Mouse (Mus musculus) thymus, adult 2 months (tissue): ENCODE measurements around the gene Gm29797. TPM values are rescaled to one million over a fixed set of nuclear protein-coding genes. Genes with fewer than 3 reads are reported as not detected.

Experiments
- DNase-seq: peaks from one replicate; pipeline ENCODE4 v3.0.0; 2021
- H3K27ac ChIP-seq: fragments of 200-500 bp; 2 replicates; pipeline ENCODE4 v1.5.1; 2012; ENCODE audit warnings: low read length, control low read depth; ENCODE audit not compliant: control insufficient read depth, insufficient read depth
- H3K27me3 ChIP-seq: fragments of 200-500 bp; 2 replicates; pipeline ENCODE4 v1.6.1; 2012; ENCODE audit warnings: mild to moderate bottlenecking, low read length, moderate library complexity, mixed read lengths; ENCODE audit not compliant: control insufficient read depth, insufficient read depth
- H3K36me3 ChIP-seq: fragments of 200-500 bp; 2 replicates; pipeline ENCODE4 v1.6.1; 2012; ENCODE audit warnings: mild to moderate bottlenecking, low read length, moderate library complexity; ENCODE audit not compliant: control insufficient read depth, insufficient read depth
- H3K4me1 ChIP-seq: fragments of 200-500 bp; replicated peaks from 2 replicates; pipeline ENCODE4 v1.6.1; 2012; ENCODE audit warnings: low read length; ENCODE audit not compliant: control insufficient read depth, insufficient read depth
- H3K4me3 ChIP-seq: fragments of 200-500 bp; 2 replicates; pipeline ENCODE4 v1.5.1; 2012; ENCODE audit warnings: mild to moderate bottlenecking, low read length, control low read depth, moderate library complexity; ENCODE audit not compliant: control insufficient read depth, insufficient read depth
- CTCF ChIP-seq: fragments of 200-500 bp; IDR thresholded peaks from 2 replicates; pipeline ENCODE4 v1.5.1; 2012; ENCODE audit warnings: mild to moderate bottlenecking, control low read depth, low read length, moderate library complexity, borderline replicate concordance; ENCODE audit not compliant: control insufficient read depth, poor library complexity, insufficient read depth; ENCODE audit errors: extremely low read depth
- POLR2A ChIP-seq: fragments of 200-500 bp; IDR thresholded peaks from 2 replicates; pipeline ENCODE4 v1.6.1; 2012; ENCODE audit warnings: mild to moderate bottlenecking, low read length, control low read depth, moderate library complexity; ENCODE audit not compliant: control insufficient read depth, poor library complexity, insufficient read depth; ENCODE audit errors: extremely low read depth
- WGBS: fragments of 180-500 bp; shearing (Covaris S2); methylation state at CpG from one replicate; pipeline ENCODE4 v1.1.7; 2018; 5-methylcytosine and 5-hydroxymethylcytosine counted together
- polyA plus RNA-seq: library from polyadenylated mRNA; depleted of rRNA; stranded (reverse); fragments of >200 nt; gene quantifications from 2 replicates; pipeline ENCODE4 v1.2.3, GENCODE M21; 2012; rRNA removed

Gene Gm29797
- polyA plus RNA-seq, 1 experiment: 1.0 TPM

DNA sequence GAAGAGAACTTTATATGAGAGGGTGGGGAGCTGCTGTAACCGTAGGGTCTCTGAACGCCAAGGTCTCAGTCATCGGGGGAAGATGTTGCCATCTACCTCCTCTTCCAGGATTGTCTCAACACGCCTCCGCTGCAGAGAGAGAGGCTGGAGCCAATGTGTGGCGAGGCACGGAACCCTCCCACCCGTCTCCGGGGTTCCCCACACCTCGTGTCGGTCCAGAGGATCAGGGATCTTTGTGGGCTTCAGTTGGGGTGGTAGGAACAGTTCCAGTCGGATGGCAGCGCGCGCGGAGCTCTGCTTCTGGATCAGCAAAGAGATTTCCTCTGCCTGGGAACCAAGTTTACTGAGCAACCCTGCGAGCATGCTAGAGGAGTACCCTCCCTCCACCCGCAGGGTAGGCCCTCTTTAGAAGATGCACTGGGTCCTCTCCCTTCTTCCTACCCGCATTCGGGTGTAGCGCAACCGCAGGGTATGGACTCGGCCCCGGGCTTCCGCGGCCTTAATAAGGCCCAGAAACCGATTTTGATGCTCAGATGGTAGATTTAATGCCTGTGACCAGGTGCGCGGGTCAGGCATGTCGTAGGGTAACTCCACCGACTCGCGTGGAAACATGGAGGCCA lies 40.1 kb downstream of the Gm29797 start:
- TF ChIP-seq CTCF: no peak
- no peak for TF ChIP-seq POLR2A
- Histone ChIP-seq H3K27ac (no peak overlapping the region), H3K36me3 (no peaks in the 10 kb centered on the region), H3K4me3 (no peak overlapping the region), H3K4me1 (peaks cover 20% of the 10 kb centered on the region), H3K27me3 (no peaks in the 10 kb centered on the region)
- no peak for DNase-seq
- whole genome bisulfite sequencing: 96% methylated on average over 33 of the region's 33 CpGs

- Histone ChIP-seq H3K4me3 (no peak within 1 kb of the TSS), H3K4me1 (peaks cover 8% of the 10 kb centered on the region), H3K36me3 (no peaks in the 10 kb centered on the region), H3K27me3 (no peaks in the 10 kb centered on the region), H3K27ac (no peak within 1 kb of the TSS)
- WGBS: 54% methylated on average over 5 of the region's 5 CpGs
- DNase-seq: no peak
- TF ChIP-seq CTCF (no peak), POLR2A (no peak)
These were observed 41.4 kb downstream of the Gm29797 start, which contains the start of gene Lkaaear1 for GRCm38 (mm10) chr2:181698241-181698640. TSS of gene Lkaaear1 (minus strand) at chr2:181698442.

DNA sequence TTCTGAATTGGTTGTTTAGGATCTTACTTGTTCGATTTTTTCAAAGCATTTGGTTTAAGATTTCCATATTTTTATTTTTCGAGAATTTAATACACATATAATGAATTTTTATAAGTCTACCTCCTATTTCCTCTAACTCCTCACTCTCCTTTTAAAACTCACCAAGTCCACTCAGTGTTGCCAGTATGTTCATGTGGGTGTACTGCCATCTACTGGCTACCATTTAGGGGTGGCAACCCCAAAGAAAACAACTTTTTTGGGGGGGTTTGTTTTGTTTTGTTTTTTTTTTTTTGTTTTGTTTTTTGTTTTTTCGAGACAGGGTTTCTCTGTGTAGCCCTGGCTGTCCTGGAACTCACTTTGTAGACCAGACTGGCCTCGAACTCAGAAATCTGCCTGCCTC lies 49.8 kb downstream of the Gm29797 start:
- Histone ChIP-seq H3K4me1 (no peaks in the 10 kb centered on the region), H3K27me3 (no peaks in the 10 kb centered on the region), H3K4me3 (no peak overlapping the region), H3K27ac (no peak overlapping the region), H3K36me3 (no peaks in the 10 kb centered on the region)
- DNase-seq: peak; percentile 25
- TF ChIP-seq CTCF (no peak), POLR2A (no peak)
- WGBS: 35% methylated on average over 4 of the region's 4 CpGs

Other genes with a start within 250 kb of the Gm29797 start
- gene Zbtb46, start 197.6 kb upstream of the Gm29797 start, polyA plus RNA-seq: 4.8 and 5.3 TPM in 2 replicates
- 0.13 and 0.16 TPM in 2 replicates for gene Abhd16b, start 163.8 kb upstream of the Gm29797 start, polyA plus RNA-seq
- gene Tpd52l2, start 159.9 kb upstream of the Gm29797 start, polyA plus RNA-seq: 54.2 and 54.7 TPM in 2 replicates
- gene Dnajc5, start 136.5 kb upstream of the Gm29797 start, polyA plus RNA-seq: 140 and 146 TPM in 2 replicates
- 266 and 327 TPM in 2 replicates for gene Uckl1, start 72.1 kb upstream of the Gm29797 start, polyA plus RNA-seq
- 22.2 and 22.5 TPM in 2 replicates for gene Prpf6, start 65.2 kb upstream of the Gm29797 start, polyA plus RNA-seq
- gene Zfp512b, start 64.2 kb upstream of the Gm29797 start, polyA plus RNA-seq: 87.6 and 89.1 TPM in 2 replicates
- 26.5 and 29.0 TPM in 2 replicates for gene Samd10, start 57.8 kb upstream of the Gm29797 start, polyA plus RNA-seq
- gene Sox18, start 14.6 kb downstream of the Gm29797 start, polyA plus RNA-seq: 21.7 and 21.8 TPM in 2 replicates
- gene Tcea2, start 23.3 kb downstream of the Gm29797 start, polyA plus RNA-seq: 9.0 and 13.8 TPM in 2 replicates
- 255 and 260 TPM in 2 replicates for gene Rgs19, start 36.9 kb downstream of the Gm29797 start, polyA plus RNA-seq
- gene Lkaaear1, start 41.4 kb downstream of the Gm29797 start, polyA plus RNA-seq: not detected in 2 replicates
- gene Oprl1, start 58.0 kb downstream of the Gm29797 start, polyA plus RNA-seq: 0.24 and 0.38 TPM in 2 replicates
- 0.03 and 0.04 TPM in 2 replicates for gene Myt1, start 106.3 kb downstream of the Gm29797 start, polyA plus RNA-seq
- 51.5 and 60.0 TPM in 2 replicates for gene Pcmtd2, start 180.8 kb downstream of the Gm29797 start, polyA plus RNA-seq
- gene Polr3k, start 207.3 kb downstream of the Gm29797 start, polyA plus RNA-seq: 9.1 and 11.7 TPM in 2 replicates